Comparison of ENCODE assay signal across 27 mouse cellular contexts in genomic region chr2:44829346-44829745, GRCm38 (mm10).
DNase-seq lines count a peak whose midpoint lies in the region; ATAC-seq and TF ChIP-seq lines count a peak whose summit lies in the region.
"Had no signal": no experiment of that assay in that cellular context is flagged by ENCODE, and none has a peak within 500 bp of the region (broad histone marks: within the 10 kb centered on the region; RNA-seq: fewer than 3 reads in every experiment).

No protein-coding gene starts in this region.

- H3K36me3 ChIP-seq in megakaryocyte, embryonic 14.5 days (replicated peaks; ENCODE audit: low read length) = peaks cover 8% of the 10 kb centered on the region
- no peaks in the 10 kb centered on the region for H3K36me3 ChIP-seq in midbrain, embryonic 10.5 days
- H3K36me3 ChIP-seq: forebrain, embryonic 10.5 days; heart, embryonic 12.5 days; heart, embryonic 15.5 days had no signal

- TF ChIP-seq CTCF in left cerebral cortex, adult 2 months (IDR thresholded peaks at IDR 0.05) = no peak

- 93% methylated on average over 2 of the region's 2 CpGs for WGBS in midbrain, embryonic 10.5 days

- peak overlapping the region; percentile 38 for H3K4me3 ChIP-seq in megakaryocyte, embryonic 14.5 days (replicated peaks)
- H3K4me3 ChIP-seq in left cerebral cortex, adult 2 months = no peak overlapping the region
- no peak overlapping the region for H3K4me3 ChIP-seq in midbrain, embryonic 10.5 days
- H3K4me3 ChIP-seq: forebrain, embryonic 10.5 days; forebrain, embryonic 13.5 days; heart, embryonic 12.5 days; heart, embryonic 15.5 days had no signal

- H3K4me1 ChIP-seq in megakaryocyte, embryonic 14.5 days = peaks cover 26% of the 10 kb centered on the region
- H3K4me1 ChIP-seq in midbrain, embryonic 10.5 days = no peaks in the 10 kb centered on the region
- H3K4me1 ChIP-seq: forebrain, embryonic 10.5 days; forebrain, embryonic 13.5 days; heart, embryonic 12.5 days; heart, embryonic 15.5 days had no signal

- no peaks in the 10 kb centered on the region for H3K9me3 ChIP-seq in megakaryocyte, embryonic 14.5 days
- H3K9me3 ChIP-seq in midbrain, embryonic 10.5 days (replicated peaks) = no peaks in the 10 kb centered on the region
- H3K9me3 ChIP-seq: forebrain, embryonic 10.5 days; forebrain, embryonic 13.5 days; heart, embryonic 12.5 days; heart, embryonic 15.5 days had no signal

- DNase-seq in heart, adult 11 months = peak; percentile 74
- no peak for DNase-seq in heart, postnatal 25 days (ENCODE audit: low spot score)
- no peak for DNase-seq in urinary bladder, postnatal 10 days (ENCODE audit: low spot score)
- DNase-seq in left cerebral cortex, adult 2 months (ENCODE audit: extremely low spot score in 1 of 2, low spot score in 2 of 2) = no peak
- DNase-seq in midbrain, embryonic 10.5 days (ENCODE audit: low spot score) = no peak
- DNase-seq: adrenal gland, postnatal 10 days; adrenal gland, postnatal 36 days; B cell, adult 2 months; cerebellum, adult 18-20 months; cerebellum, adult 9-10 months; cerebellum, postnatal 14 days; gastrocnemius, postnatal 10 days; gastrocnemius, postnatal 36 days; heart, adult 18-20 months; heart, postnatal 10 days; heart, postnatal 4 days had no signal

- ATAC-seq in common myeloid progenitor, adult 5-6 weeks (replicated peaks; ENCODE audit: low read depth, poor library complexity, severe bottlenecking) = peak; percentile 83
- ATAC-seq: activated CD4-positive, CD25-positive, alpha-beta regulatory T cell, adult 4 months; forebrain, embryonic 13.5 days; forebrain, embryonic 16.5 days; hindbrain, postnatal 0 days; inflammation-experienced regulatory T-cells, adult 6 months had no signal

- H3K27me3 ChIP-seq in megakaryocyte, embryonic 14.5 days (replicated peaks) = no peaks in the 10 kb centered on the region
- no peaks in the 10 kb centered on the region for H3K27me3 ChIP-seq in midbrain, embryonic 10.5 days (ENCODE audit: low read depth, poor library complexity, severe bottlenecking)
- H3K27me3 ChIP-seq: forebrain, embryonic 13.5 days; heart, embryonic 12.5 days; heart, embryonic 15.5 days had no signal

- intact Hi-C loops in heart, postnatal 25 days (cut with DNase I) = no loop called here
- intact Hi-C loops in left cerebral cortex, adult 2 months (cut with DNase I) = no loop called here

- H3K27ac ChIP-seq in left cerebral cortex, adult 2 months = no peak overlapping the region
- H3K27ac ChIP-seq in midbrain, embryonic 10.5 days (replicated peaks) = no peak overlapping the region
- H3K27ac ChIP-seq: forebrain, embryonic 10.5 days; forebrain, embryonic 13.5 days; heart, embryonic 15.5 days; hindbrain, embryonic 14.5 days; hindbrain, postnatal 0 days had no signal
